Mouse (Mus musculus) lung, postnatal 25 days (tissue): ENCODE measurements around the gene Mon1b.

Experiments used
- DNase-seq: peaks from one replicate; pipeline ENCODE4 v3.0.0; 2022; ENCODE audit warnings: low spot score

Gene Mon1b

DNA sequence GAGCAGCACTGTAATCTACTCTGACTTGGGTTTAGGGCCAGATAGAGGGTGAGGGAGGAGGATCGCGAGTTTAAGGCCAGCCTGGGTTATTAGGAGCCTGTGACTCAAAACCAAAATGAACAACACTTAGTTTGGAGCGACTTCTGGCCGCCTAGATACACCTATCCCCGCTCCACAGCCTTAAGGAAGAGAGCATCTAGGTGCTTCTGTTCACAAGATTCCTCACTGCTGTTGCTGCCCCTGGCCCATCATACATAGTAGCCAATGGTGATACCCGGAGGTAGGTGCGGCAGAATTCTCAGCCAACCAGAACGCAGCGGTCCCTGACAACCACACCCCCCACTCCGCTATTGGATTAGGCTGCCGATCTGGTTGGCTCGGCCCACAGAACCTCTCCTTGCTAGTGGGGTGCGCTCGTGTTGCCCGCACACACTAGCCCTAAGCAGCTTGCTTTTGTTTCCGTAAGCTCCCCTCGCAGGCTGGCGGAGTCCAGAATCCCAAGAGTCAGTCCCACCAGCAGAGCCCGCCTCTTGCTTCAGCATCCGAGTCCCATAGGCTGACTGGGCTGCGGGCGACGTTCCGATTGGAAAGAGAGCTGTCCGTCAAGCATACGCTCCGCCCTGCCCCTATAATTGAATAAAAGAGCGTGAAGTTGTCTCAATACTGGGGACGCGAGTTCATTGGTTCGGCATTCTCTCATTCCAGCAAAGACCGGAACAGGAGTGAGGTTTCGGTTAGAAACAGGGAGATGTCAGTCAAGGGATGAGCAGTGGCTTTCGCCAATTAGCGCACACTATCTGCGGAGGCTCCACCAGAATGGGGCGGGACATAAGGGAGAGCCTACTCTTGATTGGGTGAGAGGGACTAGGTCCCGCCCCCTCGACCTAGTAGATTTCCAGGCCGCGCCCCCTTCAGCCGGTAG lies at the start of gene Mon1b:
Gene Mon1b (plus strand): TSS at position 918 of the 922 bp plus-strand sequence.
- DNase-seq: peak; percentile 98

DNA sequence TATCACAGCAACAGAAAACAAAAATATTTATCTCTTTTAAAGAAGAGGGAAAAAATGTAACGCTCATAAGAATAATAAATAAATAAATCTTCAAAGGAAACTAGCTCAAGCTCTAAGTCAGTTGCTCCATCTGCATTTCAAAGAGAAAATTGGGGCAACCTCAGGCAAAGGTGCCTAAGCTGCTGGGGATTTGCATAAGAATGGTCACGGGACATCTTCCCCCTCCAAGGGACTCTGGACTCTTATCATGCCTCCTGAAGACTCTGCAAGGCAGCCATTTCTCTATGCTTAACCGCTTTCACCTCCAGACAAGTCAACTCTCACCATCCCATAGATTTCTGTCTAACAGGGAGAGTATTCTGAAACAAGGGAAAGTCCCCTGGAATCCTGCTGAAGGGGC lies 37.0 kb upstream of the Mon1b start:
- DNase-seq: no peak

DNA sequence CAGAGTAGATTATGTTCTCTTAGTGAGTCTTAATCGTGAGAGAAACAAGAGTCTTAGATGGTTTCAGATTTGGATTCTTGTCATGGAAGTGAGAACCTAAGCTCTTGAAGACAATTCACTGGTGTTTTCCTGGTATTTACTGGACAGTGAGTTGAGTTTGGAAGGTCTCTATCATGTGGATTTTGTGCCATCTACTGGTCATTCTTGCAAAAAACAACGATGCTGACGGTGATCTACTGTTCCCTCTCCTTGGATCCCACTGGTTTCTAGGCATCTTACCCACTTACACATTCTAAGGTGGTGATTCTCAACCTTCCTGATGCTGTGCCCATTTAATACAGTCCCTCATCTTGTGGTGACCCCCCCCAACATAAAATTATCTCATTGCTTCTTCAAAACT lies 2.8 kb upstream of the Mon1b start:
- DNase-seq: peak; percentile 56

GRCm38 (mm10) chr8:113634161-113634560 lies 1.2 kb upstream of the Mon1b start:
- DNase-seq: no peak

GRCm38 (mm10) chr8:113635592-113636279 lies 349 bp downstream of the Mon1b start:
- DNase-seq: no peak

GRCm38 (mm10) chr8:113636280-113636628 lies 867 bp downstream of the Mon1b start:
- DNase-seq: no peak

GRCm38 (mm10) chr8:113640357-113640756 lies 5.0 kb downstream of the Mon1b start:
- peak; percentile 72 for DNase-seq

- DNase-seq: no peak
These were observed 7.5 kb downstream of the Mon1b start, which contains the start of gene Syce1l for GRCm38 (mm10) chr8:113642926-113643325. Syce1l (plus strand) TSS chr8:113643213.

- DNase-seq: peak; percentile 9
These were observed 8.3 kb downstream of the Mon1b start for GRCm38 (mm10) chr8:113643479-113644210.

DNA sequence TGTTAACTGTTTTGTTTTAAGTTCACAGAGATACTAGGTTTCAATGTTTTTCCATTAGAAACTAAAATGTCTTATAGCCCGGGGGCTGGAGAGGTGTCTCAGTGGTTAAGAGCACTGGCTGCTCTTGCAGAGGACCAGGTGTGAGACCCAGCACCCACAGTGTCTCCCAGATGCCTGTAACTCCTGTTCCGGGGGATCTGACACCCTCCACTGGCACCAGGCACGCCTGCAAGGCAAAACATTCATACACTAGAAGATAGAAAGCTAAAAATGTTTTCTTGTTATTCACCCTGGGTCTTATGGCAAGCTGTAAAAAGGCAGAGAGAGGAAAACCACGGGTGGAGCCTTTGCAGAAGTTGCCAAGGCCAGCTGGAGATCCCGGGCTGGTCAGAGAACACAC lies 9.8 kb downstream of the Mon1b start:
- no peak for DNase-seq

- DNase-seq: no peak
These were observed 17.1 kb downstream of the Mon1b start for GRCm38 (mm10) chr8:113652450-113652849.

- DNase-seq: no peak
These were observed 17.8 kb downstream of the Mon1b start for GRCm38 (mm10) chr8:113653151-113653550.

DNA sequence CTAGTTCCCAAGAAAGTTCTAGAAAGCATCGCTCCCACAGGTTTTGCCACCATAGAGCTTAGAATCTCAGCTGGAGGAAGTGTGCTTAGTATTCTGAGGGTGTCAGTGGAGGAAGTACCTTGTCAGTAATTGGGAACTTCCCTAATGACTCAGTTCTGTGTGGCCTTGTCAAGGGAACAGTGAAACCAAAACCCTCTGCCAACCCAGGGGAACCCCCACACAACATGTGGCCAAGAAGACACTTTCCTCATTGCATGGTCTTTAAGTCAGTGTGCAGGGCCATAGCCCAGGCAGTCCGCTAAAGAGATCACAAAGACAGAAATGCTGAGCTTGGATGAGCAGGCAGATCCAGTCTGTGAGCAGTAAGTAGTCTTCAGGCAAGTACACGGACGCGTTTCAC lies 20.8 kb downstream of the Mon1b start:
- DNase-seq: peak; percentile 26

DNA sequence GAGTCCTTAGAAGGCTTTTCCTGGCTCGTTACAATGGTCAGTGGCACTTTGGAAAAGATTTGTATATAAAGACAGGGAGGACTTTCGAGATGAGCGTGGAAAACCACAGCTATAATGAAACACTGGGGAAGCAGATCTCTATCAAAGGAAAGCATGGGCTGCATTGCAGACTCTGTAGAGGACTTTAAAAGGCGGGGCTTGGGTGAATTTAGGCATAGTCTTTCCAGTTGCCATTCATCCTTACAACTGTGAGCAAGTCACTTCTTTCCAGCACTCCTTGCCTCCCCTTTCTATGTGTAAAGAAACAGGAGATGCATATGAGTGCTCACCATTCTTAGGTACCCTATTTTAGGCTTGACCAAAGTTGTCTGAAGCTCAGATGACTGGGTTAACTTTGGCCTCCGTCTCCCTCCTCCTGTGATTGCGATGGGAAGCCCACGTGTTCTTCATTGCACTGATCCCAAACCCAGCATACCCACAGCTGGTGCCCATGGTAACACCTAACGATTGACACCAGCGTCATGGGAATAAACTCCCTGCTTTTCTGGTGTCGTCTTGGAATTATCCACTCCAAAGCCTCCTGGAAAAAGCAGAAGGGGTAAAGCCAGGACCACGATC lies 21.4 kb downstream of the Mon1b start:
- no peak for DNase-seq

- DNase-seq: no peak
These were observed 24.7 kb downstream of the Mon1b start for GRCm38 (mm10) chr8:113660128-113660527.

DNA sequence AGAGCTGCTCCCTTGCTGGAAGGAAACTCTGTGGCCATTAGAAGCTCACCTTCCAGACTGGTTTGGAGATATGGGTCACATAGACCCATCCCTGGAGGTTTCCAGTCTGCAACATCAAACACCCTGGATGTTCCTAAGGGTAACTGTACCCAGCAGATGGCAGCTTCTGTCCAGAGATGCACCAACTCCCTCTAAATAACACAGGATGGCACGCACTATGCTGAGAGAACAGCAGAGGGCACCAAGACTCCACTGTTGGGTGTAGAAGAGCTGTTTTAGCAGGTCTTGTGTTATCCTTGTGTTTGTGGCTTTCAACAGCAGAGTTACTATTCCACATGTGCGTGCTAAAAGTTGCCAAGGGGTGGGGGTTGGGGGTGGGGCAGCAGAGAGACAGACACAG lies 29.2 kb downstream of the Mon1b start:
- peak; percentile 87 for DNase-seq

- no peak for DNase-seq
These were observed 29.6 kb downstream of the Mon1b start for GRCm38 (mm10) chr8:113665036-113665435.

DNA sequence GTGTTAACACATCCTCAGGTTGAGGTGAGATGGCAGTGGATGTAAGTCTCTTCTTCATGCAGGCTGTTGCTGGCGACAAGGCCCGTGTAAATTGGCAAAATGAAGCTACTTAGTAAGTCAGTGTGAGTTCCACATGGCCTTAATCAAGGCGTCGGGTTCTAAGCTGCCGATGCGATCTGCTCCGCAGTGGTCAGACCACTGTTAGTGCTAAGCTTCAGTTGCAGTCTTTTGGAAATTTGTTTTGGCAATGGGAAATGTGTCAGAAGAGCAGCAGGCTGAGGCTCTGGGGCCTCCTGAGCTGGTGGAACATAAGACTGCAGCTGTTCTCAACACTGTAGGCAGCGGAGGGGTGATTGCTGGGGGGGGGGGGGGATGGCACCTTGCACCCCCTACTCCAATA lies 30.6 kb downstream of the Mon1b start:
- DNase-seq: no peak

DNA sequence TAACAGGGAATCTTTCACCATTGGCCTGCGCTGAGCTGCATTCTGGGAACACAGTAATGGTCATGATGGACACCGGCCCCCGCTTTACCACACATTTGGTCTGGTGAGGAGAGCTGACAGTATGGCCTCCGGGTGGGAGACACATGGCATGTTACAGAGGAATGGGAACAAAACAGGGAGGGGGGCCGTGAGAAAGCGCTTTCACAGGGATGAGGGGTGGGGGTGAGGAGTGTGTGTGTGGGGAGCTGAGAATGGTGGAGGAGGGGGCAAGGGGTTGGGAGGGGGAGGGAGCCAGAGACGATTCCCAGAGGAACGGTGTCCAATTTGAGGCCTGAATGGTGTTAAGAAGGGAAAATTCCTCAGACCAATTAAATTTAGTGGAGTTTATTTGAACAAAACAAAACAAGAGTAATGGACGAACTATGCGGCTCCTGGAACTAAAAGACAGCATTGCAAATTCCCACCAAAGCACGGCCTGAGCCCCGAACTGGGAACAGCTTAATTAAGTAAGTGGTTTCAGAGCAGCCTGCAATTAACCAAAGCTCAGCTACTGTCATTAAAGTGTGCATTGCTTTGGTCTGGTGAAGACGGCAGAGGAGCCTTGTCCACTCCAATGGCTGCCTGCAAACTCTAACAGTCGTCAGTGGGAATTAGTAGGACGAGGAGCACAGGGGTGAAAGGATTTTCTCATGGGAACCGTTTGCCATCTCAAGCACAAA lies 31.5 kb downstream of the Mon1b start:
- no peak for DNase-seq

DNA sequence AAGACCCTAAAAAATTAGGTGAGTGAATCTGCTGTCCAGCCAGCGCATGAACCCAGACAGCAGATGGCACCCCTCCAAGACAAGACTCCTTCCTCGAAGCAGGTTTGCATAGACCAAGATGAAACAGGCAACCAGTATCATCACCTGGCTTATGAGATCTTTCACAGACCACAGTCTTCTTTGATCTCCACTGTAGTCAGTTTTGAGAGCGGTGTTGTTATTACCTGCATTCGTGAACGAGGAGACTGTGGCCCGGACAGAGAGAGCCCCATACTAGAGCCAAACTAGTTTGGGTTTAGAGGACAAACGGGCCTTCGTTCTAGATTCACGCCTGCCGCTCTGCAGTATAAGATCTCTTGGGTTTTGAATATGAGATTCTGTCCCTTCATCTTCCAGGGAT lies 34.5 kb downstream of the Mon1b start:
- DNase-seq: no peak

GRCm38 (mm10) chr8:113672599-113673255 lies 37.3 kb downstream of the Mon1b start:
- no peak for DNase-seq
